Mouse (Mus musculus) hindbrain, postnatal 0 days (tissue): Measurements from ENCODE around the gene Mfsd1. TPM values are rescaled to one million over a fixed set of nuclear protein-coding genes. Genes with fewer than 3 reads are reported as not detected.

Experiments
- ATAC-seq: fragments of 200-750 bp; cut with Nextera tagmentation; 2 replicates; pipeline ENCODE4 v1.8.0; 2017; ENCODE audit warnings: mild to moderate bottlenecking, moderate TSS enrichment, moderate library complexity
- DNase-seq: peaks from one replicate; pipeline ENCODE4 v3.0.0-alpha.2; 2015; ENCODE audit warnings: low spot score
- H3K27ac ChIP-seq: fragments of 300-500 bp; sonication (generic); 2 replicates; pipeline ENCODE4 v1.5.1; 2014; ENCODE audit warnings: mild to moderate bottlenecking
- H3K27me3 ChIP-seq: fragments of 300-500 bp; sonication (generic); 2 replicates; pipeline ENCODE4 v1.6.1; 2014; ENCODE audit warnings: low read length, mixed read lengths; ENCODE audit not compliant: insufficient read depth
- H3K36me3 ChIP-seq: fragments of 300-500 bp; sonication (generic); 2 replicates; pipeline ENCODE4 v1.6.1; 2014; ENCODE audit warnings: low read length, mixed read lengths; ENCODE audit not compliant: insufficient read depth
- H3K4me1 ChIP-seq: fragments of 300-500 bp; sonication (generic); 2 replicates; pipeline ENCODE4 v1.6.1; 2014; ENCODE audit warnings: antibody characterized with exemption, low read length, mixed read lengths; ENCODE audit not compliant: insufficient read depth
- H3K4me2 ChIP-seq: fragments of 300-500 bp; sonication (generic); 2 replicates; pipeline ENCODE4 v1.6.1; 2014; ENCODE audit warnings: low read depth, mild to moderate bottlenecking, low read length, moderate library complexity, mixed read lengths
- H3K4me3 ChIP-seq: fragments of 300-500 bp; sonication (generic); 2 replicates; pipeline ENCODE4 v1.5.1; 2014; ENCODE audit warnings: low read length
- H3K9ac ChIP-seq: fragments of 300-500 bp; sonication (generic); replicated peaks from 2 replicates; pipeline ENCODE4 v1.6.1; 2014; ENCODE audit warnings: mild to moderate bottlenecking, low read length, moderate library complexity, mixed read lengths
- H3K9me3 ChIP-seq: fragments of 300-500 bp; sonication (generic); 2 replicates; pipeline ENCODE4 v1.6.1; 2016; ENCODE audit warnings: low read length, mixed read lengths
- CTCF ChIP-seq: IDR thresholded peaks from 2 replicates; pipeline ENCODE4 v1.5.1; 2016; ENCODE audit warnings: antibody characterized with exemption, control low read depth, low read depth
- WGBS: fragments of 180-500 bp; shearing (Covaris S2); extraction: QIAGEN DNeasy Blood & Tissue Kit; methylation state at CpG from one replicate; pipeline ENCODE4 v1.1.7; 2014; 5-methylcytosine and 5-hydroxymethylcytosine counted together
- polyA plus RNA-seq: library from polyadenylated mRNA; unstranded; fragments of >200 nt; fragmentation: Nextera tagmentation; extraction: Ambion mirVana; gene quantifications from 2 replicates; pipeline ENCODE4 v1.2.1, GENCODE M21; 2015
- total RNA-seq: library from RNA; depleted of rRNA; stranded (reverse); fragments of >200 nt; gene quantifications from 2 replicates; pipeline ENCODE4 v1.2.3, GENCODE M21; 2014; rRNA removed

Gene Mfsd1
- total and polyA plus RNA-seq, 2 experiments from 2014 or later = 32.6 to 35.0 TPM

DNA sequence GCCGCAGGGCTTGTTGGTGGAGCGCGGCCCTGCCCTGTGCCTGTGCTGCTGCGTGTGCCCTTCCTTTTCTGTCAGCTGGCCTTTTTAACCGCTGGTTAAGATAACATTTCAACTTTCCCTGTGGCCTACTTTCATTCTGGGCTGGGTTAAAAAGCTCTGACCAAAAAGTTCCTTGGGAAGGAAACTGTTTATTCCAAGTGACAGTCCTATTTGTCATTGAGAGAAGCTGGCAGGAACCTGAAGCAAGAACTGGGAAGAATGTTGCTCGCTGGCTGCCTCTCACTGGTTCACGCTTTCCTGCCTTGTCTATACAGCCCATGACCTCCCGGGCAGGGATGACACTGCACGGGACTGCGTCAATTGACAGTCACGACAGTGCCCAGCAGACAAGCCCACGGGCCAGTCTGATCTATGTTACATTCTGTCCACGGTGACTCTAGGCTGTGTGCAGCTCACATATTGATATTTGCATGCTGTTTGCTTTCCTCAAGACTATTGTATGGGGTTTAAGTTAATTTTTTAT is 19.1 kb downstream of the Mfsd1 start:
- H3K4me1 ChIP-seq = no peaks in the 10 kb centered on the region
- TF ChIP-seq CTCF = no peak
- no peaks in the 10 kb centered on the region for H3K9me3 ChIP-seq
- H3K36me3 ChIP-seq = peaks cover 49% of the 10 kb centered on the region
- H3K27ac ChIP-seq = no peak overlapping the region
- no peak overlapping the region for H3K4me3 ChIP-seq
- no peak overlapping the region for H3K9ac ChIP-seq
- no peak overlapping the region for H3K4me2 ChIP-seq
- WGBS = 89% methylated on average over 13 of the region's 13 CpGs
- DNase-seq = no peak
- no peak for ATAC-seq
- H3K27me3 ChIP-seq = no peaks in the 10 kb centered on the region

DNA sequence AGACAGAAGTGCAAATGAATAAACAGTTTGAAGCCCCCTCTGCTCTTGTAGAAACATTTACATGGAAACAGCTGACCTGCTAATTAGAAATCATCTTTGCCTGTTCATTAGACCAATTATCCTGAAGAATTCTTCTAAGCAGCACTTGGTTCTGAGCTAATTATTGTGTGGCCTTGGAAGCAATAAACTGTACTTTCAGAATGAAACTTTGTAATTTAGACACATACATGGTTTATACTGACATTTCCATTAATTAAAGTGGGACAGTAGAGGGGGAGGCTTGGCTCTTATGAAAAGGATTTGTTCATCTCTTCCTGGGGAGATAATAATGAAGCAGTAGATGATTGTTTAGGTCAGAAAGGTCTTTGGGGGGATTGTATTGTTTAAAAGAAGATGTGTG is 35.7 kb downstream of the Mfsd1 start:
- DNase-seq = no peak
- Histone ChIP-seq H3K36me3 (no peaks in the 10 kb centered on the region), H3K4me3 (no peak overlapping the region), H3K4me2 (no peak overlapping the region), H3K4me1 (no peaks in the 10 kb centered on the region), H3K9me3 (no peaks in the 10 kb centered on the region), H3K27me3 (no peaks in the 10 kb centered on the region), H3K9ac (no peak overlapping the region), H3K27ac (no peak overlapping the region)
- ATAC-seq = no peak
- no peak for TF ChIP-seq CTCF

DNA sequence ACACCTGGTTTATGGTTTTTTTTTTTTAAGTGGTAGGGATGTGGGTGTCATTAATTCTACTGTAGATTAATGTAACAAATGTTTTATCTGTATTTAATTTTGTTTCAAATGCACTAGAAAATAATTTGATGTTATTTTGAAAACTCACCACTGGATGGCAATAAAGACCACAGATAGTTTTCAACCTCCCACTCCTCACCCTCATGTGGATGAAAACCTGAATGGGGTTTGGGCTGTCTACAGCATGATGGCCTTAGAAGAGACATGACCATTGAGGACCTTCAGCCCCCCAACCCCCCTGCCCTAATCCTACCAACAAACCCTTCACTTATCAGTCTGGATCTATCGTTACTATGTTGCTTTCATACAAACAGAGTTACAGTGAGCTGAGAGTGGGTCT is 42.1 kb downstream of the Mfsd1 start:
- Histone ChIP-seq H3K27me3 (no peaks in the 10 kb centered on the region), H3K4me3 (no peak overlapping the region), H3K36me3 (no peaks in the 10 kb centered on the region), H3K9ac (no peak overlapping the region), H3K4me1 (no peaks in the 10 kb centered on the region), H3K4me2 (no peak overlapping the region), H3K27ac (no peak overlapping the region), H3K9me3 (no peaks in the 10 kb centered on the region)
- DNase-seq (peak; percentile 72), ATAC-seq (peak; percentile 77)
- TF ChIP-seq CTCF = peak; percentile 64
- 86% methylated on average over 1 of the region's 1 CpGs for WGBS

DNA sequence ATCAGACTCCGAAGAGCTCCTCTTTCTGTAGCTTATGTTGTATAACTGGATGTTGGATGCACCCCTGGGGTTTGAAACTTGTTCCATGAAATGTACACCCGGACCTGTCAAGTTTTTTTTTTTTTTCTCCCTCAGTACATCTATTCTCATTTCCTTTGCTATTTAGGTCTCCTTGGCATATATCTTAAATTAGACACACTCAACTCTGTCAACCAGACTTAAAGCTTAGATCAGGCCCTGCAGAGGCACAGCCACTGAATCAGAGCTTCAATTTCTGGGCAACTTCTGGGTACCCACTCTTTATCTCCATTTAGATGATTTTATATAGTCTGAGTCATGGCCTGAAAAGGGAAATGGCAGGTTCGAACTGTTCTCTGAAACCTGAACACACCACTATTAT is 60.6 kb downstream of the Mfsd1 start:
- DNase-seq = no peak
- Histone ChIP-seq H3K4me2 (no peak overlapping the region), H3K27ac (no peak overlapping the region), H3K9ac (no peak overlapping the region), H3K4me3 (no peak overlapping the region), H3K36me3 (no peaks in the 10 kb centered on the region), H3K9me3 (no peaks in the 10 kb centered on the region), H3K4me1 (no peaks in the 10 kb centered on the region), H3K27me3 (no peaks in the 10 kb centered on the region)
- no peak for ATAC-seq
- 84% methylated on average over 3 of the region's 3 CpGs for WGBS
- no peak for TF ChIP-seq CTCF

DNA sequence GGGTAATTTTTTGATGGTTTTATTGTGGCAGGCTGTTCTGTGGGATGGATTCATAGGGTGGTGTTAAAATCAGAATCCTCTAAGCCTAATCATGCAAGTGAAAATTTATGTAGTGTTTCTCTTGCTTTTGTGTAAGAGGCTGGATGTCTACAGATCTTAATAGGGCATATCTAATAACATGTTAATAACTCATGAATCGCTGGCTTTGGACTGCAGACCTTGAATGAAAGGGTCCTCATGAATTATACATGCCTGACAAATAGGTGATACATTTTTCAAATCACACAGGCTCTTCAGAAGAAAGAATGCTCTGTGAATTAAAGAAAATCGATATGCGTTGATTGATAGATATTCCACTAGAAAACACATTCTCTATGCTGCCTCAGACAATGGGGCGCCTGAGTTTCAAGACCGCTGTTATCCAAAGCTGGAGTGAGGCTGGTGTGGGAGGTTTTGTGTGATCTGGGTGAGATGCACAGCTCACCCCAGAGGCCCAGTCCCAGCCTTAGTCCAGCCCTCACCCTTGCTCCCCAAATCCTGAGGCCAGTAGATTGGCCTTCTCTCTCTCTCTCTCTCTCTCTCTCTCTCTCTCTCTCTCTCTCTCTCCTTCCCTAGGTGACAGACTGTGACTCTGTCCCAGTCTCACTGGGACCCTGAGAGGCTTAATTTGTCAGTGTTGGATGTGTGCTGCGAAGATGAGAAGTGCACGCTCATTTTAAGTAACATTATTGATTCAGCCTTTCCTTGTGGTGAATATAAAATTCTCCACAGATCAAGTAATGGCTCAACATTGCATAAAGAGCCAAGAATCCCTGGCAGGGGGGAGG is 63.3 kb downstream of the Mfsd1 start:
- Histone ChIP-seq H3K9ac (no peak overlapping the region), H3K4me2 (no peak overlapping the region), H3K4me1 (no peaks in the 10 kb centered on the region), H3K27me3 (no peaks in the 10 kb centered on the region), H3K36me3 (no peaks in the 10 kb centered on the region), H3K27ac (no peak overlapping the region), H3K4me3 (no peak overlapping the region), H3K9me3 (no peaks in the 10 kb centered on the region)
- DNase-seq (no peak), ATAC-seq (no peak)
- no peak for TF ChIP-seq CTCF
- WGBS = 32% methylated on average over 7 of the region's 7 CpGs

Other genes with a start within 250 kb of the Mfsd1 start
- gene Mlf1, start 208.6 kb upstream of the Mfsd1 start, total RNA-seq = 2.1 and 5.5 TPM in 2 replicates
- gene Mlf1, start 208.6 kb upstream of the Mfsd1 start, polyA plus RNA-seq = 30.2 and 31.1 TPM in 2 replicates
- gene Gm17402, start 207.6 kb upstream of the Mfsd1 start, total RNA-seq = not detected in 2 replicates
- gene Gm17402, start 207.6 kb upstream of the Mfsd1 start, polyA plus RNA-seq = not detected in 2 replicates
- 27.8 and 30.5 TPM in 2 replicates for gene Gfm1, start 152.6 kb upstream of the Mfsd1 start, total RNA-seq
- 25.1 and 26.7 TPM in 2 replicates for gene Gfm1, start 152.6 kb upstream of the Mfsd1 start, polyA plus RNA-seq
- 71.7 and 78.3 TPM in 2 replicates for gene Lxn, start 118.8 kb upstream of the Mfsd1 start, total RNA-seq
- 201 and 213 TPM in 2 replicates for gene Lxn, start 118.8 kb upstream of the Mfsd1 start, polyA plus RNA-seq
- gene Rarres1, start 67.2 kb upstream of the Mfsd1 start, total RNA-seq = 0.40 and 0.58 TPM in 2 replicates
- 2.7 and 3.4 TPM in 2 replicates for gene Rarres1, start 67.2 kb upstream of the Mfsd1 start, polyA plus RNA-seq